Mouse (Mus musculus) cortical plate, adult 2 months (tissue): ENCODE data around the gene Lrrn3.

Experiments
- CTCF ChIP-seq: fragments of 200-500 bp; IDR thresholded peaks from 2 replicates; pipeline ENCODE4 v1.5.1; 2011; ENCODE audit warnings: mild to moderate bottlenecking, control low read depth, low read length; ENCODE audit not compliant: insufficient read depth; ENCODE audit errors: extremely low read depth
- POLR2A ChIP-seq: fragments of 200-500 bp; IDR thresholded peaks from 2 replicates; pipeline ENCODE4 v1.6.1; 2011; ENCODE audit warnings: mild to moderate bottlenecking, low read length, control low read depth; ENCODE audit not compliant: insufficient read depth; ENCODE audit errors: extremely low read depth

- TF ChIP-seq CTCF, result no peak
- TF ChIP-seq POLR2A, result no peak
Measured at GRCm38 (mm10) chr12:41483593-41484451, 2.4 kb downstream of the Lrrn3 start.
